Mouse (Mus musculus) embryonic facial prominence, embryonic 13.5 days (tissue): Measurements from ENCODE around the gene Fam83g. TPM values are rescaled to one million over a fixed set of nuclear protein-coding genes. Genes with fewer than 3 reads are reported as not detected.

Source experiments
- ATAC-seq: fragments of 200-750 bp; cut with Nextera tagmentation; 2 replicates; pipeline ENCODE4 v1.8.0; 2017; ENCODE audit warnings: low read depth; ENCODE audit not compliant: insufficient number of reproducible peaks, insufficient read depth, low FRiP score, low TSS enrichment
- H3K27ac ChIP-seq: fragments of 300-500 bp; sonication (generic); 2 replicates; pipeline ENCODE4 v1.5.1; 2015; ENCODE audit warnings: moderate library complexity, mild to moderate bottlenecking, inconsistent platforms
- H3K27me3 ChIP-seq: fragments of 300-500 bp; sonication (generic); 2 replicates; pipeline ENCODE4 v1.6.1; 2015; ENCODE audit warnings: mild to moderate bottlenecking, inconsistent platforms
- H3K36me3 ChIP-seq: fragments of 300-500 bp; sonication (generic); 2 replicates; pipeline ENCODE4 v1.6.1; 2015; ENCODE audit warnings: mild to moderate bottlenecking, inconsistent platforms
- H3K4me1 ChIP-seq: fragments of 300-500 bp; sonication (generic); 2 replicates; pipeline ENCODE4 v1.6.1; 2015; ENCODE audit warnings: inconsistent platforms
- H3K4me2 ChIP-seq: fragments of 300-500 bp; sonication (generic); 2 replicates; pipeline ENCODE4 v1.6.1; 2015; ENCODE audit warnings: moderate library complexity, mild to moderate bottlenecking, inconsistent platforms
- H3K4me3 ChIP-seq: fragments of 300-500 bp; sonication (generic); 2 replicates; pipeline ENCODE4 v1.5.1; 2015; ENCODE audit warnings: mild to moderate bottlenecking, inconsistent platforms
- H3K9ac ChIP-seq: fragments of 300-500 bp; sonication (generic); 2 replicates; pipeline ENCODE4 v1.6.1; 2015; ENCODE audit warnings: mild to moderate bottlenecking, inconsistent platforms
- H3K9me3 ChIP-seq: fragments of 300-500 bp; sonication (generic); 2 replicates; pipeline ENCODE4 v1.6.1; 2016; ENCODE audit warnings: inconsistent platforms
- WGBS: fragments of 180-500 bp; shearing (Covaris S2); methylation state at CpG from one replicate; pipeline ENCODE4 v1.1.7; 2015; ENCODE audit warnings: mixed read lengths; 5-methylcytosine and 5-hydroxymethylcytosine counted together
- polyA plus RNA-seq: library from polyadenylated mRNA; unstranded; fragments of >200 nt; fragmentation: Nextera tagmentation; extraction: Ambion mirVana; gene quantifications from 2 replicates; pipeline ENCODE4 v1.2.1, GENCODE M21; 2015

Fam83g gene
- polyA plus RNA-seq, 1 experiment from 2014 or later, result 3.9 TPM

DNA sequence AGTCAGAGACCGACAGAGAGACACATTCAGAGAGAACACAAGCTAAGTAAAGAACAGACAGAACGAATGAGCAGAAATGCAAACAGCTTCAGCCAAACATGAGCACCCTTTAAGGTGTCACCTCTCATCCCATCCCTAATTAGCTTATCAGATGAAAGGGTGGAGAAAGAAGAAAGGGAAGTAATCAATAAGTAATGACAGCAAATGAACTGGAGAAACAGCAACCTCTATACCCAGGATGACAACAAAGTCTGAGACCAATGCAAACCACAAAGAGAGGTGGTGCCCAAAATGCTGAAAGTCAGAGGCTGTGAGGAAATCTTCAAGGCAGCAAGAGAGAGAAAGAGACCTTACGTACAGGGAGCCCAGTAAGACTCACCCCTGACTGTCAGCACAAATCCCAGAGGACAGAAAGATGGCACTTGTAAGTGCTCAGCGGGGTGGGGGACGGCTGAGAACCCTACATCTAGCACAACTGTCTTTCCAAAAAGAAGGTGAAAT lies 38.5 kb upstream of the Fam83g start:
- 77% methylated on average over 5 of the region's 5 CpGs for WGBS
- H3K4me1 ChIP-seq, result peaks cover 14% of the 10 kb centered on the region; the same call in 1 of the 2 replicates
- H3K4me2 ChIP-seq, result no peak overlapping the region
- H3K9me3 ChIP-seq, result no peaks in the 10 kb centered on the region
- no peaks in the 10 kb centered on the region for H3K27me3 ChIP-seq
- H3K27ac ChIP-seq, result no peak overlapping the region
- no peak for ATAC-seq
- H3K36me3 ChIP-seq, result no peaks in the 10 kb centered on the region
- H3K4me3 ChIP-seq, result no peak overlapping the region
- no peak overlapping the region for H3K9ac ChIP-seq

DNA sequence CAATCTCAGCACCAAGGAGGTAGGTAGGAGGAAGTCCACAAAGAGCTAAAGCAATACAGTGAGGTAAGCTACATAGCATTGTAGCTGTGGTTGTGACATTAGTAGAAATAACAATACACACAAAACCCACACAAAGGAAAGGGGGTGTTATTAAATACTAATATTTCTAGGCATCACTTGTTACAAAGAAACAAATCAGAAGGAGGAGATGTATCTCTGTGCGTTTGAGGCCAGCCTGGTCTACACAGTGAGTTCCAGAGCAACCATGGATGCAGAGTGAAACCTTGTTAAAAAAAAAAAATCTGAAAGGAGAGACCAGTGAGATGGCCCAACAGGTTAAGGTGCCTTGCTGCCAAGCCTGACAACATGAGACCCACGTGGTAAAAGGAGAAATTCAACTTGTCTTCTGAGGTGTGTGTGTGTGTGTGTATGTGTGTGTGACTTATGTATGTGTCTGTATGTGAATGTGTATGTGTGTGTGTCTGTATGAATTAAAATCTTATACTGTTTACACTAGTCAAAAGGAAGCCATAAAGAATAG lies 37.3 kb upstream of the Fam83g start:
- no peak overlapping the region for H3K4me2 ChIP-seq
- no peak for ATAC-seq
- H3K36me3 ChIP-seq, result no peaks in the 10 kb centered on the region
- H3K4me3 ChIP-seq, result no peak overlapping the region
- peaks cover 14% of the 10 kb centered on the region; the same call in 1 of the 2 replicates for H3K4me1 ChIP-seq
- no peak overlapping the region for H3K27ac ChIP-seq
- 58% methylated on average over 2 of the region's 2 CpGs for WGBS
- H3K9me3 ChIP-seq, result no peaks in the 10 kb centered on the region
- H3K9ac ChIP-seq, result no peak overlapping the region
- H3K27me3 ChIP-seq, result no peaks in the 10 kb centered on the region

GRCm38 (mm10) chr11:61647110-61647910 lies 36.6 kb upstream of the Fam83g start:
- Histone ChIP-seq H3K4me3 (no peak overlapping the region), H3K4me2 (no peak overlapping the region), H3K9me3 (no peaks in the 10 kb centered on the region), H3K4me1 (peaks cover 14% of the 10 kb centered on the region; the same call in 1 of the 2 replicates), H3K27me3 (no peaks in the 10 kb centered on the region), H3K9ac (no peak overlapping the region), H3K27ac (no peak overlapping the region), H3K36me3 (no peaks in the 10 kb centered on the region)
- ATAC-seq, result no peak
- WGBS, result 67% methylated on average over 10 of the region's 10 CpGs

DNA sequence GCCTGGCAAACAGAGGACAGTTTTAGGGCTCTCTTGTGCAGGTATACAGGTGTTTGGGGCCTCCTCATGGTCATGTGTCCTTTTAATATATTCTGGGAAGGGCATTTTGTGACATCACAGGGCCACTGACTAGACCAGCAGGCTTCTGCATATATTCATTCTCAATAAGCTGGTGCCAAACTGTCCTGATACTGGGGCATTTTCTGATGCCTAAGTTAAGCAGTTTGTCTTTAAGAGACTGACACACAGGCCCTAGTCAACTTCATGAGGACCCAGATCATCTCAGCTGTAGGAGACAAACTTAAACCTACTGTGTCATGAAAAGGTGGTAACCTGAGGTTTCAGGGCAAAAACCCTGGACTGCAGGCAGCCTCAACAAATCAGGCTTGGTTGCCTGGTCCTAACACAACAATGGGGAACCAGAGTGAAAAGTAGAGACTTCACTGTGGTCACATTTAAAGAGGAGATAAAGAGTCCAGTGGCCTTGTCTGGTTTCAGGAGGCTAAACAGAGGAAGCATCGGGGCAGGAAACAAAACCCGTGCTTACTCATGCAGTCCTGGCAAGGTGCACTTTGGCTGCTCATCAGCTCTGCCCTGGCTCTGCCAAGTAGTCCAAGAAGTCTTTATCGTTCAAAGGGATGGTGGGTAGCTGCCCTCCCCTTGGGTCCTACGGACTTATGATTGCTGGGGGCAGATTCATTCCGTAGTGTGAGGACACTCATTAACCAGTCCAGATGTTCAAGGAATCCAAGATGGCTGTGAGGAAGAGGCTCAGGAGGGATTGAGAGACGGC lies 35.7 kb upstream of the Fam83g start:
- WGBS, result 82% methylated on average over 6 of the region's 6 CpGs
- no peak for ATAC-seq
- H3K9ac ChIP-seq, result no peak overlapping the region

DNA sequence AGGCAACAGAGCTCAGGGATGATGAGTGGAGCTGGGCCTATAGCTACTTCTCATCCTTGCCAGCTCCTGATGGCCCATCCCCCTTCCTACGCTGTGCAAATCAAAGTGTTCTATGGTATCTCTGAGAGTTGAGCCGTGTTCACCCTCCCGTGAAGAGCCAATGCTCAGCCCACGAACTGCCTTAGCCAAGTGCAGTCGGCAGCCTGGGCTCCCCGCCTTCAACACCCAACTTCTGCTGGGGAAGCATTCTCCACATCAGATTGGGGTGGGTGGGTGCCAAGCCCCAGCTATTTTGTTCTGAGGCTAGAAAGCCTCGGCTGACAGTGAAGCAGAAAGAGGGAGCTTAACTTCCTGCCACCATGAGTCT lies 35.2 kb upstream of the Fam83g start:
- Histone ChIP-seq H3K9me3 (no peaks in the 10 kb centered on the region), H3K4me2 (no peak overlapping the region), H3K4me1 (peaks cover 11% of the 10 kb centered on the region; the same call in 1 of the 2 replicates), H3K4me3 (no peak overlapping the region), H3K27ac (no peak overlapping the region), H3K36me3 (no peaks in the 10 kb centered on the region), H3K9ac (no peak overlapping the region), H3K27me3 (no peaks in the 10 kb centered on the region)
- 85% methylated on average over 7 of the region's 7 CpGs for WGBS
- ATAC-seq, result no peak

More for the DNA sequence above, 35.7 kb upstream of the Fam83g start:
- Histone ChIP-seq H3K36me3 (no peaks in the 10 kb centered on the region), H3K4me3 (no peak overlapping the region), H3K9me3 (no peaks in the 10 kb centered on the region), H3K27me3 (no peaks in the 10 kb centered on the region), H3K4me1 (peaks cover 14% of the 10 kb centered on the region; the same call in 1 of the 2 replicates), H3K4me2 (no peak overlapping the region), H3K27ac (no peak overlapping the region)

GRCm38 (mm10) chr11:61649163-61649580 lies 34.7 kb upstream of the Fam83g start:
- H3K4me3 ChIP-seq, result no peak overlapping the region
- no peak overlapping the region for H3K9ac ChIP-seq
- no peaks in the 10 kb centered on the region for H3K27me3 ChIP-seq
- no peak overlapping the region for H3K4me2 ChIP-seq
- no peak for ATAC-seq
- H3K4me1 ChIP-seq, result 0 out of 2 replicates have a peak, but pooled peaks cover 7% of the 10 kb centered on the region
- H3K27ac ChIP-seq, result no peak overlapping the region
- no peaks in the 10 kb centered on the region for H3K36me3 ChIP-seq
- 87% methylated on average over 5 of the region's 5 CpGs for WGBS
- H3K9me3 ChIP-seq, result no peaks in the 10 kb centered on the region

GRCm38 (mm10) chr11:61649626-61650025 lies 34.3 kb upstream of the Fam83g start:
- H3K27me3 ChIP-seq, result no peaks in the 10 kb centered on the region
- 80% methylated on average over 4 of the region's 4 CpGs for WGBS
- no peak overlapping the region for H3K9ac ChIP-seq
- H3K9me3 ChIP-seq, result no peaks in the 10 kb centered on the region
- H3K36me3 ChIP-seq, result no peaks in the 10 kb centered on the region
- H3K27ac ChIP-seq, result no peak overlapping the region
- no peak overlapping the region for H3K4me3 ChIP-seq
- ATAC-seq, result no peak
- H3K4me1 ChIP-seq, result 0 out of 2 replicates have a peak, but pooled peaks cover 3% of the 10 kb centered on the region
- H3K4me2 ChIP-seq, result no peak overlapping the region

- no peak for ATAC-seq
- Histone ChIP-seq H3K9ac (no peak overlapping the region), H3K27me3 (no peaks in the 10 kb centered on the region), H3K4me1 (no peaks in the 10 kb centered on the region), H3K9me3 (no peaks in the 10 kb centered on the region), H3K36me3 (no peaks in the 10 kb centered on the region), H3K4me3 (no peak overlapping the region), H3K27ac (no peak overlapping the region), H3K4me2 (no peak overlapping the region)
- WGBS, result 80% methylated on average over 9 of the region's 9 CpGs
These were observed 33.2 kb upstream of the Fam83g start for GRCm38 (mm10) chr11:61650470-61651265.

GRCm38 (mm10) chr11:61652216-61652615 lies 31.7 kb upstream of the Fam83g start:
- Histone ChIP-seq H3K4me1 (0 out of 2 replicates have a peak, but pooled peaks cover 3% of the 10 kb centered on the region), H3K9ac (no peak overlapping the region), H3K27ac (no peak overlapping the region), H3K9me3 (no peaks in the 10 kb centered on the region), H3K4me3 (no peak overlapping the region), H3K4me2 (no peak overlapping the region), H3K36me3 (no peaks in the 10 kb centered on the region), H3K27me3 (no peaks in the 10 kb centered on the region)
- no peak for ATAC-seq
- 87% methylated on average over 5 of the region's 5 CpGs for WGBS

DNA sequence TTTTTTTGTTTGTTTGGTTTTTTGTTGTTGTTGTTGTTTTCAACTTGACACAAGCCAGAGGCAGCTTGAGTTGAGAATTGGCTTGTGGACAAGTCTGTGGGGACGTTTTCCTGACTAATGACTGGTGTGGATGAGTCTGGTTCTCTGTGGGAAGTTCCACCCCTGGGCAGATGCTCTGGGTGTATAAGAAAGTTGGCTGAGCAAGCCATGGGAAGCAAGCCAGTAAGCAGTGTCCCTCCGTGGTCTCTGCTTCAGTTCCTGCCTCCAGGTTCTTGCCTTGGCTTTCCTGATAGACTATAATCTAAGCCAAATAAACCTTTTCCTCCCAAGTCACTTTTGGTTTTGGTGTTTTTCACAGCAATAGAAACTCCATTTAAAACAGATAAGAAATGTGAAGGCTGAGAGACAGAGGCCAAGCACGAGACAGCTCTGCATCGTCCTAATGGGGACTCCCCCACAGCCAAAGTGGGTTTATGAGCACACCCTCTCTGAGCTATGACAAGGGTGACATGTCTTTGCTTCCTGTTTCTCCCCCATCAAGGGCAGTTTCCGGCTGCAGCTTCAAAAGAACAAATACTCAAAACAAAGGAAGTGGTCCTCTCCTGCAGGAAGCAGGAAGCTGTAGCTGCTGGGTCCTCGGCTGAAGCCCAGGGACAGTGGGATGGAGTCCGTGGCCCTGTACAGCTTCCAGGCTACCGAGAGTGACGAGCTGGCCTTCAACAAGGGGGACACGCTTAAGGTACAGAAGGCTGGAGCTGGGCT lies 31.0 kb upstream of the Fam83g start, which contains the start of gene Grap:
Gene Grap (plus strand): TSS at position 580 of the 762 bp plus-strand sequence.
- Histone ChIP-seq H3K36me3 (no peaks in the 10 kb centered on the region), H3K9ac (no peak within 1 kb of the TSS), H3K4me3 (no peak within 1 kb of the TSS), H3K4me2 (no peak within 1 kb of the TSS), H3K27me3 (no peaks in the 10 kb centered on the region), H3K4me1 (0 out of 2 replicates have a peak, but pooled peaks cover 3% of the 10 kb centered on the region), H3K9me3 (no peaks in the 10 kb centered on the region), H3K27ac (no peak within 1 kb of the TSS)
- ATAC-seq, result no peak
- WGBS, result 66% methylated on average over 10 of the region's 10 CpGs
